Mouse (Mus musculus): ENCODE data around the gene Rfx4.

- TF ChIP-seq CTCF (IDR thresholded peaks at IDR 0.05; ENCODE audit: low read depth, low read length) = no peak
- TF ChIP-seq POLR2A (IDR thresholded peaks at IDR 0.05; ENCODE audit: insufficient read depth, low read length) = no peak
Observed at GRCm38 (mm10) chr10:84858806-84859496, 103.1 kb downstream of the Rfx4 start.
